In the genomic region with DNA sequence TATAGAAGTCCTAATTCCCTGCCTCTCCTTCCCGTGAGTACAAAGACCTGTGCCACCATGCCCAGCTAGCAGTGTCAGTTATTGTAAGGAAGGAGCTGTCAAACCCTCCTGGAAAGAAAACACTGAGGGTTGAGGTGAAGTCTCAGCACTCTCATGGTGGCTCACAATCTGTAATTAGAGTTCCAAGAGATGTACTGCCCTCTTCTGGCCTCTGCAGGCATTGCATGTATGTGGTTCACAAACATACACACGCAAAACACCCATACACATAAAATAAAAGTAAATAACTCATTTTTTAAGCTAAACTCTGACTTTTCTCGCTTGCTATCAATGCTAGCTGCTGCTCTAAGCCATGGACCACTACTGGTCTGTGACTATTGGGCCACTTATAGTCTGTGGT, we compare ENCODE assay signal across 9 mouse cellular contexts. TPM values are rescaled to one million over a fixed set of nuclear protein-coding genes. Genes with fewer than 3 reads are reported as not detected.
DNase-seq lines count a peak whose midpoint lies in the region; ATAC-seq and TF ChIP-seq lines count a peak whose summit lies in the region.
"Had no signal": no experiment of that assay in that cellular context is flagged by ENCODE, and none has a peak within 500 bp of the region (broad histone marks: within the 10 kb centered on the region; RNA-seq: fewer than 3 reads in every experiment).

No protein-coding gene starts in this region.

- no peak overlapping the region for H3K27ac ChIP-seq in neural tube, embryonic 15.5 days (replicated peaks)
- H3K27ac ChIP-seq: limb, embryonic 12.5 days had no signal

- H3K4me2 ChIP-seq in neural tube, embryonic 15.5 days: no peak overlapping the region
- peak overlapping the region; percentile 24 for H3K4me2 ChIP-seq in myocyte (ENCODE audit: low read depth)
- H3K4me2 ChIP-seq: limb, embryonic 12.5 days had no signal

- H3K4me3 ChIP-seq in neural tube, embryonic 15.5 days (replicated peaks): no peak overlapping the region
- H3K4me3 ChIP-seq in myocyte: no peak overlapping the region
- H3K4me3 ChIP-seq: limb, embryonic 12.5 days had no signal

- H3K79me2 ChIP-seq in myocyte (ENCODE audit: control insufficient read depth, insufficient read depth): no peaks in the 10 kb centered on the region

- 63% methylated on average over 3 of the region's 3 CpGs for WGBS in neural tube, embryonic 15.5 days

- H3ac ChIP-seq in myocyte (ENCODE audit: control insufficient read depth, insufficient read length): no peak overlapping the region

- peak; percentile 52 to 74 for DNase-seq in cerebellum, postnatal 14 days
- no peak for DNase-seq in cerebellum, adult 9-11 months
- DNase-seq in neural tube, embryonic 10.5 days (ENCODE audit: extremely low spot score, low spot score): peak; percentile 52
- peak; percentile 58 for DNase-seq in c-Kit-positive CD71-positive TER-119-negative erythroid progenitor cells, embryonic 14.5 days (ENCODE audit: low read depth)
- peak; percentile 79 for DNase-seq in induced T-regulatory cell, adult 2 months (ENCODE audit: low read depth)
- no peak for DNase-seq in frontal cortex, postnatal 36 days (ENCODE audit: low spot score in 2 of 2)

- H3K9ac ChIP-seq in neural tube, embryonic 15.5 days (replicated peaks): no peak overlapping the region
- H3K9ac ChIP-seq: limb, embryonic 12.5 days had no signal

- 0 out of 2 replicates have a peak, but pooled peaks cover under 1% of the 10 kb centered on the region for H3K4me1 ChIP-seq in neural tube, embryonic 15.5 days
- H3K4me1 ChIP-seq: limb, embryonic 12.5 days had no signal

- H3K9me3 ChIP-seq in neural tube, embryonic 15.5 days (replicated peaks): no peaks in the 10 kb centered on the region
- H3K9me3 ChIP-seq: limb, embryonic 12.5 days had no signal

- TF ChIP-seq POLR2A in myocyte (IDR thresholded peaks at IDR 0.05; ENCODE audit: insufficient read length, low read depth): no peak

- no peak for ATAC-seq in neural tube, embryonic 15.5 days (ENCODE audit: low FRiP score)

- H3K36me3 ChIP-seq in neural tube, embryonic 15.5 days: peaks cover 27% of the 10 kb centered on the region
- no peaks in the 10 kb centered on the region for H3K36me3 ChIP-seq in myocyte (ENCODE audit: control insufficient read depth, insufficient read depth)

- H3K27me3 ChIP-seq in neural tube, embryonic 15.5 days (replicated peaks): no peaks in the 10 kb centered on the region
- H3K27me3 ChIP-seq in myocyte (ENCODE audit: control insufficient read depth, insufficient read depth, insufficient read length): no peaks in the 10 kb centered on the region
- H3K27me3 ChIP-seq: limb, embryonic 12.5 days had no signal

TF ChIP-seq in myocyte, 11 proteins besides CTCF, POLR2A, EP300 and RAD21:
- TF ChIP-seq MAX (IDR thresholded peaks at IDR 0.05; ENCODE audit: low read depth): no peak
- no peak for TF ChIP-seq USF1 (IDR thresholded peaks at IDR 0.05; ENCODE audit: low read depth)
- no peak for TF ChIP-seq TCF3 (IDR thresholded peaks at IDR 0.05; ENCODE audit: insufficient read length, low read depth)
- TF ChIP-seq POLR2AphosphoS2 (IDR thresholded peaks at IDR 0.05; ENCODE audit: insufficient read length, low read depth): no peak
- TF ChIP-seq TCF12 (IDR thresholded peaks at IDR 0.05; ENCODE audit: insufficient read depth, poor library complexity, severe bottlenecking): no peak
- no peak for TF ChIP-seq CEBPB (IDR thresholded peaks at IDR 0.05; ENCODE audit: insufficient read depth, poor library complexity, severe bottlenecking)
- TF ChIP-seq REST (IDR thresholded peaks at IDR 0.05; ENCODE audit: insufficient read depth, insufficient read length): no peak
- no peak for TF ChIP-seq MYOD1 (IDR thresholded peaks at IDR 0.05; ENCODE audit: control insufficient read depth in 1 of 3, insufficient read length in 2 of 3, low read depth in 2 of 3)
- TF ChIP-seq SRF (IDR thresholded peaks at IDR 0.05; ENCODE audit: control insufficient read depth, insufficient read length, low read depth): no peak
- TF ChIP-seq MYOG (IDR thresholded peaks at IDR 0.05; ENCODE audit: control insufficient read depth in 1 of 3, insufficient read depth in 1 of 3, insufficient read length in 2 of 3, low read depth in 2 of 3): no peak
- no peak for TF ChIP-seq E2F4 (IDR thresholded peaks at IDR 0.05; ENCODE audit: insufficient read depth)

RNA-seq across cellular contexts. Expression of gene Sec61a2, which starts 11.4 kb away (rescaled TPM):
- polyA plus RNA-seq in neural tube, embryonic 15.5 days (2015; fragmentation: Nextera tagmentation; extraction: Ambion mirVana): 118 and 122 TPM in 2 replicates
- polyA plus RNA-seq in myocyte (2012; fragmentation: generic; extraction: Trizol): 28.2 TPM

RNA-seq across cellular contexts. Expression of gene Dhtkd1, which starts 36.0 kb away (rescaled TPM):
- polyA plus RNA-seq in neural tube, embryonic 15.5 days (2015; fragmentation: Nextera tagmentation; extraction: Ambion mirVana): 6.1 and 6.5 TPM in 2 replicates
- 0.12 TPM for polyA plus RNA-seq in myocyte (2012; fragmentation: generic; extraction: Trizol)

RNA-seq across cellular contexts. Expression of gene Gm13199, which starts 43.9 kb away (rescaled TPM):
- polyA plus RNA-seq in neural tube, embryonic 15.5 days (2015; fragmentation: Nextera tagmentation; extraction: Ambion mirVana): 0.83 and 1.8 TPM in 2 replicates
- 0.24 TPM for polyA plus RNA-seq in myocyte (2012; fragmentation: generic; extraction: Trizol)

RNA-seq across cellular contexts. Expression of gene Upf2, which starts 44.6 kb away (rescaled TPM):
- 7.3 and 8.0 TPM in 2 replicates for polyA plus RNA-seq in neural tube, embryonic 15.5 days (2015; fragmentation: Nextera tagmentation; extraction: Ambion mirVana)
- 3.8 TPM for polyA plus RNA-seq in myocyte (2012; fragmentation: generic; extraction: Trizol)

Comparison
In these comparisons a context has a peak if more than half of its experiments do, and no peak if none do; other contexts are left out.
1. DNase-seq: peak in cerebellum, postnatal 14 days (2 of 2), neural tube, embryonic 10.5 days (single experiment), c-Kit-positive CD71-positive TER-119-negative erythroid progenitor cells, embryonic 14.5 days (single experiment) and induced T-regulatory cell, adult 2 months (single experiment); none in cerebellum, adult 9-11 months (single experiment) and frontal cortex, postnatal 36 days (0 of 2).